Mouse (Mus musculus): Measurements from ENCODE around the gene Wnt16. TPM values are rescaled to one million over a fixed set of nuclear protein-coding genes. Genes with fewer than 3 reads are reported as not detected.

Gene Wnt16
- not detected for total RNA-seq (2023)

GRCm38 (mm10) chr6:22288004-22288736, at the start of gene Wnt16:
Wnt16 (plus strand) TSS chr6:22288227.

Other genes with a start within 250 kb of the Wnt16 start
- gene Fam3c, start 68.0 kb downstream of the Wnt16 start, total RNA-seq (2023) = 61.8 TPM

Data from CD4-positive naive resting alpha-beta T cell, adult 57 days (primary cell).